Mouse (Mus musculus): Measurements from ENCODE around the gene Taf1. TPM values are rescaled to one million over a fixed set of nuclear protein-coding genes. Genes with fewer than 3 reads are reported as not detected.

Gene Taf1
- 10 to 100 TPM; 43.7 to 50.9 TPM for total RNA-seq (2023)

DNA sequence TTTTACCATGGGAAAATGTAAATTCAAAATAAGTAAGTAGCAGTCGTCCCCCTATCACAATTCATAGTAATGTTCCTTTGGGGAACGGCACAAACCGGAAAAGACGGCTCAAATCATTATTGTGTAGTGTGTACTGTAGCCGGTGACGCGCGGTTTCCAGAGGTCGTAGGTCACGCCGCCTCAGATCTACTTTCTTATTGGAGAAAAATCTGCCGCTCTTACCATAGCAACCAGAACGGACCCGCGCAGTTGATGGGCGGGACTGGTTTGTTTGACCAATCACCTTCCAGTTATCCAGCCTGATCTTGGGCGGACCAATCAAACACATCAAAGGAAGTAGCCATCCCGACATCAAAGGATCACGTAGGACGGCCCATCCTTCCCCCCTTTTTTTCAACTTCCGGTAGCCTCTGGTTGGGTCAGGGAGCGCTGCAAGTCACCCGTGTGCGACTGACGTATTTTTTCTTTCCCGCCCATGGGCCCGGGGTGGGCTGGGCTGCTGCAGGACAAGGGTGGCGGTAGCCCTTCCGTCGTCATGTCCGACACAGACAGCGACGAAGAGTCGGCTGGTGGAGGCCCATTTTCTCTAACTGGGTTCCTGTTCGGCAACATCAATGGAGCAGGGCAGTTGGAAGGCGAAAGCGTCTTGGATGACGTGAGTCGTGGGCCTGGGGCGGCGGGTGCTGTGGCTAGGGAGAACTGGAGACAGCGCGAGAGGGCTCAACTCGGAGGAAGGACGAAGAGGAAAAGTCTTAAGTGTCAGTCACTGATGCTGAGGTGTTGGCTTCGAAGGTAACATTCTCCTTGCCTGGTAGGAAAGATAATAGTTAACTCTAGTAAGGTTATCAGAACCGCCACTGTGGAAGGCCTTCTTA is at the start of gene Taf1:
Gene Taf1, plus strand, starts transcription at position 388 of the 875 bp plus-strand sequence.

DNA sequence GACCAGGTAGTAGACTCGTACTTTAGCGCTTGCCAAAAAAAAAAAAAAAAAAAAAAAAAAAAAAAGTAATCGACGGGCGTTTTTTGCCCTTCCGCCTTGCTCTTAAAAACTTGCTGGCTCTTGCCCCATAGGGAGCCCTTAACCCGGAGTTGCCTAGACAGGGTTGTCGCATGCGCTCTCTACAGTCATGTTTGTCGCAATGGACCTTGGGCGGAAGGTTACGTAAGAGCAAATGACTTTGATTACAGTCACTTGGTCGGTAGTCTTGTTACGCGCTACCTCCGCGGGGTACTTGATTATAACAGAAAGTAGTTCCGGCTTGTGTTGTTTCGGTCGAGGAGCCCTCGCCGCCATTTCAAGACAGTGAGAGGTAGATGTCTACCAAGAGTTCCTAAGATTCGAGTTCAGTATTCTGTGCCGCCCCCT is 107.2 kb downstream of the Taf1 start, which contains the start of gene Ogt:
Gene Ogt, plus strand, starts transcription at position 320 of the 426 bp plus-strand sequence.

Other genes with a start within 250 kb of the Taf1 start
- 1 to 10 TPM; 1.6 to 2.7 TPM for gene Nlgn3, start 233.6 kb upstream of the Taf1 start, total RNA-seq (2023)
- gene Gjb1, start 156.4 kb upstream of the Taf1 start, total RNA-seq (2023): not detected
- gene Zmym3, start 111.9 kb upstream of the Taf1 start, total RNA-seq (2023): 10 to 100 TPM; 21.3 to 22.8 TPM
- gene Nono, start 103.4 kb upstream of the Taf1 start, total RNA-seq (2023): 100 to 1,000 TPM; 229 to 275 TPM
- gene Itgb1bp2, start 83.6 kb upstream of the Taf1 start, total RNA-seq (2023): 1 to 10 TPM; 3.1 to 4.6 TPM
- 100 to 1,000 TPM; 267 to 295 TPM for gene Ogt, start 107.3 kb downstream of the Taf1 start, total RNA-seq (2023)
- 10 to 100 TPM; 28.6 to 48.0 TPM for gene Cxcr3, start 201.5 kb downstream of the Taf1 start, total RNA-seq (2023)

Measured in T-cell, adult 66 days (primary cell).